Mouse (Mus musculus) liver, adult 2 months (tissue): ENCODE measurements around the gene Vmn1r215. TPM values are rescaled to one million over a fixed set of nuclear protein-coding genes. Genes with fewer than 3 reads are reported as not detected.
"Not testable (repeated sequence)": the region's sequence is repeated elsewhere in the genome, so short reads cannot be mapped to it uniquely, and the experiment has no call there.

Experiments used
- DNase-seq: peaks from one replicate; pipeline ENCODE4 v3.0.0-alpha.2; 2011; ENCODE audit warnings: low read depth, low spot score; ENCODE audit errors: extremely low read depth
- H3K27ac ChIP-seq: fragments of 200-500 bp; replicated peaks from 2 replicates; pipeline ENCODE4 v1.5.1; 2012; ENCODE audit warnings: low read depth, mild to moderate bottlenecking, control low read depth, inconsistent platforms, low read length; ENCODE audit not compliant: insufficient read depth
- H3K27me3 ChIP-seq: fragments of 200-500 bp; 2 replicates; pipeline ENCODE4 v1.6.1; 2012; ENCODE audit warnings: mild to moderate bottlenecking, moderate library complexity, low read length, inconsistent platforms; ENCODE audit not compliant: control insufficient read depth, insufficient read depth
- H3K36me3 ChIP-seq: fragments of 200-500 bp; 2 replicates; pipeline ENCODE4 v1.6.1; 2012; ENCODE audit warnings: low read length, inconsistent platforms; ENCODE audit not compliant: control insufficient read depth, insufficient read depth
- H3K4me1 ChIP-seq: fragments of 200-500 bp; 2 replicates; pipeline ENCODE4 v1.6.1; 2011; ENCODE audit warnings: low read length; ENCODE audit not compliant: control insufficient read depth, insufficient read depth
- H3K4me3 ChIP-seq: fragments of 200-500 bp; 2 replicates; pipeline ENCODE4 v1.5.1; 2011; ENCODE audit warnings: low read depth, mild to moderate bottlenecking, control low read depth, low read length, moderate library complexity; ENCODE audit not compliant: insufficient read depth
- H3K79me2 ChIP-seq: fragments of 200-500 bp; 2 replicates; pipeline ENCODE4 v1.6.1; 2012; ENCODE audit warnings: inconsistent platforms, mild to moderate bottlenecking, low read length, moderate library complexity; ENCODE audit not compliant: control insufficient read depth, insufficient read depth
- H3K9ac ChIP-seq: fragments of 200-500 bp; 2 replicates; pipeline ENCODE4 v1.6.1; 2012; ENCODE audit warnings: low read depth, mild to moderate bottlenecking, control low read depth, inconsistent platforms, low read length
- CTCF ChIP-seq: fragments of 200-500 bp; IDR thresholded peaks from 2 replicates; pipeline ENCODE4 v1.5.1; 2011; ENCODE audit warnings: low read depth, low read length, control low read depth
- POLR2A ChIP-seq: fragments of 200-500 bp; IDR thresholded peaks from 2 replicates; pipeline ENCODE4 v1.6.1; 2011; ENCODE audit warnings: low read length, control low read depth; ENCODE audit not compliant: insufficient read depth; ENCODE audit errors: extremely low read depth
- WGBS: fragments of 180-500 bp; shearing (Covaris S2); methylation state at CpG from one replicate; pipeline ENCODE4 v1.1.7; 2018; 5-methylcytosine and 5-hydroxymethylcytosine counted together
- polyA plus RNA-seq: library from polyadenylated mRNA; depleted of rRNA; stranded (reverse); fragments of >200 nt; gene quantifications from 2 replicates; pipeline ENCODE4 v1.2.3, GENCODE M21; 2012; rRNA removed
- total RNA-seq: library from RNA; depleted of rRNA; stranded (reverse); fragments of >200 nt; gene quantifications from 2 replicates; pipeline ENCODE4 v1.2.3, GENCODE M21; 2014; rRNA removed

Vmn1r215 gene
- total and polyA plus RNA-seq, 2 experiments: not detected

DNA sequence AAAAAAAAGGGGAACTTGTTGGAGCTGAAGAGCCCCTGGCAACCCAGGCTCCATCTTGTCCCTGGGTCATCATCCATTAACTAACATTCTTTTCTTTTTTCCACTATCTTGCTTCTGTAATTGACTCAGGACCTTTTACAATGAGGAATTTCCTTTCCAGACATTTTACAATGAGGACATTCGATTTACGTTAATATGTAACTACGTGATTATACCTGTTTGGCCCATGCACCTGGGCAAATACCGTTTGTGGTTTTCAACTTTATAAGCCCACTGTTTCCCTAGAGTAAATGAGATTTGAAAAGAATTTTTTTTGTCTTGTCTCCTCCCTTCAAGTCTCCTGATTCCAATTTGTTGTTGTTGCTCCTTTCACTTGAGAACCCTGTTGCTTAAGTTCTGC lies 26.6 kb downstream of the Vmn1r215 start:
- no peak overlapping the region for H3K9ac ChIP-seq
- 82% methylated on average over 4 of the region's 4 CpGs for WGBS
- no peak for DNase-seq
- no peaks in the 10 kb centered on the region for H3K4me1 ChIP-seq
- no peaks in the 10 kb centered on the region for H3K79me2 ChIP-seq
- no peak overlapping the region for H3K4me3 ChIP-seq
- TF ChIP-seq POLR2A (no peak), CTCF (no peak)
- H3K27me3 ChIP-seq: no peaks in the 10 kb centered on the region
- no peaks in the 10 kb centered on the region for H3K36me3 ChIP-seq
- H3K27ac ChIP-seq: no peak overlapping the region

- WGBS: 56% methylated on average over 1 of the region's 1 CpGs
- DNase-seq: peak; percentile 5
- H3K9ac ChIP-seq, H3K36me3 ChIP-seq, H3K4me3 ChIP-seq, H3K79me2 ChIP-seq, H3K4me1 ChIP-seq, H3K27me3 ChIP-seq, H3K27ac ChIP-seq: not testable (repeated sequence)
Measured at GRCm38 (mm10) chr13:23118126-23118525, 50.3 kb downstream of the Vmn1r215 start, which contains the start of gene Vmn1r217. Vmn1r217 (minus strand) TSS chr13:23118226.

DNA sequence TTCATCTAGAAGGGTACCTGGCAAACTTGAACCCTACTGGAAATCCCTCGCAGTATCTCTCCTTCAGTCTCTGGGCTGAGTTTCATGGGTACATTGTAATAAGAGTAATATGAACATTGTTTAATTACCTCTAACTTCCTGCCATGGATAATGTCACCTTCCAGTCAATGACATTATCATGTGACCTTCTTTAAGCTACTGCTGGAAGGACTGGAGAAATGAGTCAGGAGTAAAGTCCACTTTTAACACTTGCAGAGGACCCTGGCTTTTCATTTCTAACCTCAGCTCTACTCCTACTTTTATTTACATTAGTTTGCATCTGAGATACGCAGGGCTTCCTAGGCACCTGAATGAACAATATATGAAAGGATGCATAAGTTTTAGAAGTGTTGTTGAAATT lies 52.8 kb downstream of the Vmn1r215 start:
- H3K36me3 ChIP-seq: no peaks in the 10 kb centered on the region
- no peaks in the 10 kb centered on the region for H3K4me1 ChIP-seq
- no peak for DNase-seq
- WGBS: 87% methylated on average over 2 of the region's 2 CpGs
- H3K4me3 ChIP-seq: no peak overlapping the region
- H3K27ac ChIP-seq: no peak overlapping the region
- TF ChIP-seq POLR2A (no peak), CTCF (no peak)
- H3K79me2 ChIP-seq: no peaks in the 10 kb centered on the region
- H3K27me3 ChIP-seq: no peaks in the 10 kb centered on the region
- no peak overlapping the region for H3K9ac ChIP-seq

Other genes with a start within 250 kb of the Vmn1r215 start
- gene Vmn1r210, start 236.7 kb upstream of the Vmn1r215 start, total RNA-seq: not detected in 2 replicates
- not detected in 2 replicates for gene Vmn1r210, start 236.7 kb upstream of the Vmn1r215 start, polyA plus RNA-seq
- gene Vmn1r211, start 210.5 kb upstream of the Vmn1r215 start, total RNA-seq: not detected in 2 replicates
- not detected in 2 replicates for gene Vmn1r211, start 210.5 kb upstream of the Vmn1r215 start, polyA plus RNA-seq
- gene Vmn1r212, start 183.8 kb upstream of the Vmn1r215 start, total RNA-seq: not detected in 2 replicates
- gene Vmn1r212, start 183.8 kb upstream of the Vmn1r215 start, polyA plus RNA-seq: not detected in 2 replicates
- not detected in 2 replicates for gene Vmn1r213, start 60.4 kb upstream of the Vmn1r215 start, total RNA-seq
- gene Vmn1r213, start 60.4 kb upstream of the Vmn1r215 start, polyA plus RNA-seq: not detected in 2 replicates
- not detected in 2 replicates for gene Vmn1r214, start 37.6 kb upstream of the Vmn1r215 start, total RNA-seq
- gene Vmn1r214, start 37.6 kb upstream of the Vmn1r215 start, polyA plus RNA-seq: not detected in 2 replicates
- not detected in 2 replicates for gene Vmn1r217, start 50.2 kb downstream of the Vmn1r215 start, total RNA-seq
- not detected in 2 replicates for gene Vmn1r217, start 50.2 kb downstream of the Vmn1r215 start, polyA plus RNA-seq
- not detected in 2 replicates for gene Vmn1r218, start 65.1 kb downstream of the Vmn1r215 start, total RNA-seq
- not detected in 2 replicates for gene Vmn1r218, start 65.1 kb downstream of the Vmn1r215 start, polyA plus RNA-seq
- not detected in 2 replicates for gene Vmn1r219, start 91.3 kb downstream of the Vmn1r215 start, total RNA-seq
- gene Vmn1r219, start 91.3 kb downstream of the Vmn1r215 start, polyA plus RNA-seq: not detected in 2 replicates
- gene Vmn1r220, start 120.0 kb downstream of the Vmn1r215 start, total RNA-seq: not detected in 2 replicates
- gene Vmn1r220, start 120.0 kb downstream of the Vmn1r215 start, polyA plus RNA-seq: not detected in 2 replicates
- not detected in 2 replicates for gene Vmn1r221, start 146.1 kb downstream of the Vmn1r215 start, total RNA-seq
- not detected in 2 replicates for gene Vmn1r221, start 146.1 kb downstream of the Vmn1r215 start, polyA plus RNA-seq
- gene Vmn1r222, start 167.9 kb downstream of the Vmn1r215 start, total RNA-seq: not detected in 2 replicates
- gene Vmn1r222, start 167.9 kb downstream of the Vmn1r215 start, polyA plus RNA-seq: not detected in 2 replicates
- gene Vmn1r223, start 179.1 kb downstream of the Vmn1r215 start, total RNA-seq: not detected in 2 replicates
- not detected in 2 replicates for gene Vmn1r223, start 179.1 kb downstream of the Vmn1r215 start, polyA plus RNA-seq